Mouse (Mus musculus) midbrain, embryonic 15.5 days (tissue): ENCODE results near the gene Tubg2. TPM values are rescaled to one million over a fixed set of nuclear protein-coding genes. Genes with fewer than 3 reads are reported as not detected.

Source experiments
- ATAC-seq: fragments of 200-750 bp; cut with Nextera tagmentation; replicated peaks from 2 replicates; pipeline ENCODE4 v1.8.0; 2017; ENCODE audit warnings: moderate TSS enrichment
- H3K27ac ChIP-seq: fragments of 300-500 bp; sonication (generic); 2 replicates; pipeline ENCODE4 v1.5.1; 2015; ENCODE audit warnings: mild to moderate bottlenecking, inconsistent platforms
- H3K27me3 ChIP-seq: fragments of 300-500 bp; sonication (generic); replicated peaks from 2 replicates; pipeline ENCODE4 v1.6.1; 2015; ENCODE audit warnings: inconsistent platforms
- H3K36me3 ChIP-seq: fragments of 300-500 bp; sonication (generic); replicated peaks from 2 replicates; pipeline ENCODE4 v1.6.1; 2015; ENCODE audit warnings: inconsistent platforms
- H3K4me1 ChIP-seq: fragments of 300-500 bp; sonication (generic); 2 replicates; pipeline ENCODE4 v1.6.1; 2015; ENCODE audit warnings: inconsistent platforms
- H3K4me2 ChIP-seq: fragments of 300-500 bp; sonication (generic); 2 replicates; pipeline ENCODE4 v1.6.1; 2015; ENCODE audit warnings: inconsistent platforms, mild to moderate bottlenecking, moderate library complexity
- H3K4me3 ChIP-seq: fragments of 300-500 bp; sonication (generic); 2 replicates; pipeline ENCODE4 v1.5.1; 2015; ENCODE audit warnings: mild to moderate bottlenecking, inconsistent platforms
- H3K9ac ChIP-seq: fragments of 300-500 bp; sonication (generic); 2 replicates; pipeline ENCODE4 v1.6.1; 2015; ENCODE audit warnings: mild to moderate bottlenecking, inconsistent platforms
- H3K9me3 ChIP-seq: fragments of 300-500 bp; sonication (generic); 2 replicates; pipeline ENCODE4 v1.6.1; 2016; ENCODE audit warnings: inconsistent platforms
- WGBS: fragments of 180-500 bp; shearing (Covaris S2); methylation state at CpG from one replicate; pipeline ENCODE4 v1.1.7; 2015; ENCODE audit warnings: mixed read lengths; 5-methylcytosine and 5-hydroxymethylcytosine counted together
- polyA plus RNA-seq: library from polyadenylated mRNA; unstranded; fragments of >200 nt; fragmentation: Nextera tagmentation; extraction: Ambion mirVana; gene quantifications from 2 replicates; pipeline ENCODE4 v1.2.1, GENCODE M21; 2015

The Tubg2 gene
- polyA plus RNA-seq, 1 experiment from 2014 or later = 62.7 TPM

- no peak overlapping the region for H3K9ac ChIP-seq
- H3K4me3 ChIP-seq = no peak overlapping the region
- 92% methylated on average over 1 of the region's 1 CpGs for WGBS
- ATAC-seq = no peak
- no peaks in the 10 kb centered on the region for H3K9me3 ChIP-seq
- no peaks in the 10 kb centered on the region for H3K27me3 ChIP-seq
- no peak overlapping the region for H3K4me2 ChIP-seq
- H3K27ac ChIP-seq = no peak overlapping the region
- peaks cover 25% of the 10 kb centered on the region for H3K36me3 ChIP-seq
- no peaks in the 10 kb centered on the region for H3K4me1 ChIP-seq
These were observed 28.6 kb upstream of the Tubg2 start for GRCm38 (mm10) chr11:101127075-101127474.

- Histone ChIP-seq H3K36me3 (peaks cover 16% of the 10 kb centered on the region), H3K4me3 (no peak overlapping the region)
- no peak for ATAC-seq
These were observed 26.6 kb upstream of the Tubg2 start for GRCm38 (mm10) chr11:101128996-101129577.

GRCm38 (mm10) chr11:101130056-101130756 lies 25.5 kb upstream of the Tubg2 start:
- H3K9ac ChIP-seq = no peak overlapping the region
- 57% methylated on average over 18 of the region's 18 CpGs for WGBS
- no peak for ATAC-seq

More at GRCm38 (mm10) chr11:101128996-101129577, 26.6 kb upstream of the Tubg2 start:
- no peaks in the 10 kb centered on the region for H3K9me3 ChIP-seq
- H3K9ac ChIP-seq = no peak overlapping the region
- H3K27me3 ChIP-seq = no peaks in the 10 kb centered on the region
- WGBS = 87% methylated on average over 11 of the region's 11 CpGs
- H3K4me1 ChIP-seq = no peaks in the 10 kb centered on the region
- H3K4me2 ChIP-seq = no peak overlapping the region
- no peak overlapping the region for H3K27ac ChIP-seq

GRCm38 (mm10) chr11:101131187-101131586 lies 24.5 kb upstream of the Tubg2 start:
- H3K27me3 ChIP-seq = no peaks in the 10 kb centered on the region
- no peak overlapping the region for H3K4me2 ChIP-seq
- no peak overlapping the region for H3K27ac ChIP-seq
- H3K9me3 ChIP-seq = no peaks in the 10 kb centered on the region
- peaks cover 8% of the 10 kb centered on the region for H3K36me3 ChIP-seq
- H3K4me3 ChIP-seq = no peak overlapping the region
- no peak for ATAC-seq
- no peak overlapping the region for H3K9ac ChIP-seq
- H3K4me1 ChIP-seq = no peaks in the 10 kb centered on the region
- 92% methylated on average over 2 of the region's 2 CpGs for WGBS

More at GRCm38 (mm10) chr11:101130056-101130756, 25.5 kb upstream of the Tubg2 start:
- Histone ChIP-seq H3K4me2 (no peak overlapping the region), H3K4me3 (no peak overlapping the region), H3K9me3 (no peaks in the 10 kb centered on the region), H3K4me1 (no peaks in the 10 kb centered on the region), H3K27me3 (no peaks in the 10 kb centered on the region), H3K27ac (no peak overlapping the region), H3K36me3 (peaks cover 16% of the 10 kb centered on the region)

GRCm38 (mm10) chr11:101131701-101132100 lies 24.0 kb upstream of the Tubg2 start:
- Histone ChIP-seq H3K4me2 (no peak overlapping the region), H3K27ac (no peak overlapping the region), H3K36me3 (peaks cover 2% of the 10 kb centered on the region), H3K9ac (no peak overlapping the region), H3K4me1 (no peaks in the 10 kb centered on the region), H3K27me3 (no peaks in the 10 kb centered on the region), H3K9me3 (no peaks in the 10 kb centered on the region), H3K4me3 (no peak overlapping the region)
- WGBS = 83% methylated on average over 6 of the region's 6 CpGs
- ATAC-seq = no peak

GRCm38 (mm10) chr11:101133037-101133436 lies 22.7 kb upstream of the Tubg2 start:
- WGBS = 85% methylated on average over 12 of the region's 12 CpGs
- H3K27me3 ChIP-seq = no peaks in the 10 kb centered on the region
- no peak for ATAC-seq
- H3K9me3 ChIP-seq = no peaks in the 10 kb centered on the region
- H3K27ac ChIP-seq = no peak overlapping the region
- H3K36me3 ChIP-seq = no peaks in the 10 kb centered on the region
- H3K4me1 ChIP-seq = no peaks in the 10 kb centered on the region
- no peak overlapping the region for H3K4me3 ChIP-seq
- no peak overlapping the region for H3K9ac ChIP-seq
- no peak overlapping the region for H3K4me2 ChIP-seq

- Histone ChIP-seq H3K4me1 (peaks cover 5% of the 10 kb centered on the region; the same call in 1 of the 2 replicates), H3K27me3 (no peaks in the 10 kb centered on the region), H3K27ac (no peak overlapping the region), H3K9me3 (no peaks in the 10 kb centered on the region), H3K36me3 (no peaks in the 10 kb centered on the region), H3K9ac (no peak overlapping the region), H3K4me3 (no peak overlapping the region), H3K4me2 (no peak overlapping the region)
- WGBS = 85% methylated on average over 13 of the region's 13 CpGs
- no peak for ATAC-seq
These were observed 21.4 kb upstream of the Tubg2 start for GRCm38 (mm10) chr11:101134217-101134865.

GRCm38 (mm10) chr11:101137000-101137399 lies 18.7 kb upstream of the Tubg2 start:
- H3K4me1 ChIP-seq = peaks cover 5% of the 10 kb centered on the region; the same call in 1 of the 2 replicates
- no peak overlapping the region for H3K9ac ChIP-seq
- ATAC-seq = no peak
- H3K36me3 ChIP-seq = no peaks in the 10 kb centered on the region
- no peaks in the 10 kb centered on the region for H3K27me3 ChIP-seq
- no peak overlapping the region for H3K4me3 ChIP-seq
- H3K9me3 ChIP-seq = no peaks in the 10 kb centered on the region
- H3K27ac ChIP-seq = no peak overlapping the region
- H3K4me2 ChIP-seq = no peak overlapping the region
- WGBS = 80% methylated on average over 7 of the region's 7 CpGs

- Histone ChIP-seq H3K9ac (peak overlapping the region; percentile 6; the same call in 1 of the 2 replicates), H3K4me2 (peak overlapping the region; percentile 38), H3K27ac (0 out of 2 replicates have a peak overlapping the region, but pooled peaks have one; percentile 28), H3K9me3 (no peaks in the 10 kb centered on the region), H3K4me3 (peak overlapping the region; percentile 5; the same call in 1 of the 2 replicates), H3K27me3 (no peaks in the 10 kb centered on the region), H3K4me1 (peaks cover 8% of the 10 kb centered on the region), H3K36me3 (no peaks in the 10 kb centered on the region)
- peak; percentile 42; the same call in 1 of the 2 replicates for ATAC-seq
- 23% methylated on average over 15 of the region's 15 CpGs for WGBS
These were observed 17.0 kb upstream of the Tubg2 start for GRCm38 (mm10) chr11:101138536-101139181.

- Histone ChIP-seq H3K4me2 (peak overlapping the region; percentile 50), H3K9ac (no peak overlapping the region), H3K27me3 (no peaks in the 10 kb centered on the region), H3K27ac (peak overlapping the region; percentile 42; the same call in 1 of the 2 replicates), H3K9me3 (no peaks in the 10 kb centered on the region), H3K36me3 (no peaks in the 10 kb centered on the region), H3K4me3 (peak overlapping the region; percentile 20), H3K4me1 (peaks cover 13% of the 10 kb centered on the region)
- 56% methylated on average over 27 of the region's 27 CpGs for WGBS
- ATAC-seq = no peak
These were observed 15.4 kb upstream of the Tubg2 start for GRCm38 (mm10) chr11:101140164-101140819.

- WGBS = 82% methylated on average over 8 of the region's 8 CpGs
- H3K27ac ChIP-seq = no peak overlapping the region
These were observed 14.6 kb upstream of the Tubg2 start for GRCm38 (mm10) chr11:101141088-101141487.

More at GRCm38 (mm10) chr11:101141088-101141487, 14.6 kb upstream of the Tubg2 start:
- no peak overlapping the region for H3K4me3 ChIP-seq
- no peaks in the 10 kb centered on the region for H3K9me3 ChIP-seq
- ATAC-seq = no peak
- H3K9ac ChIP-seq = no peak overlapping the region
- no peak overlapping the region for H3K4me2 ChIP-seq
- H3K27me3 ChIP-seq = no peaks in the 10 kb centered on the region
- H3K4me1 ChIP-seq = peaks cover 17% of the 10 kb centered on the region
- no peaks in the 10 kb centered on the region for H3K36me3 ChIP-seq
